Mouse (Mus musculus) c-Kit-negative CD71-positive TER-119-positive erythroid progenitor cells, embryonic 14.5 days (primary cell): Measurements from ENCODE around the gene Dusp8.
"Not testable (repeated sequence)": the region's sequence is repeated elsewhere in the genome, so short reads cannot be mapped to it uniquely, and the experiment has no call there.

ENCODE experiments used
- DNase-seq: peaks from one replicate; pipeline ENCODE4 v3.0.0-alpha.2; 2013; ENCODE audit warnings: low read depth, low spot score

Dusp8 gene

GRCm38 (mm10) chr7:142095183-142095931 is at the start of gene Dusp8:
TSS of gene Dusp8 (minus strand) at chr7:142095843.
- DNase-seq = peak; percentile 89

DNA sequence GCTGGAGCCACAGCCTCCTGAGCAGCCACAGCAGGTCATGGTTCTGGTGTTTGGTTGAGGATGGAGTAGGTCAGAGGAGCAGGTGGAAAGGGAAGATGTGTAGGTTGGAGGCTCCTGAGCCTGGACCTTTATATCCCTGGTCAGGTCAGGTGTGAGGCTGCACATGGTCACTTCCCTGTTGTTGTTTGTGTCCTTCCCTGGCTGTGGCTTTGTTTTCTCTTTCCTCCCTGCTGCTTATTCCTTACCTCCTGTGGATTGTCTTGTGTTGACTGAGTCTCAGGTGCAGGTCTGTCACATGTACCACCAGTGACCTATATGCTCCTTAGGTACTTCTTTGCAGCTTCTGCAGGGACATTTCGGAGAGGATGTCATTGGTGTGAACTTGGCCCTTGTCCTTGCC is 48.9 kb upstream of the Dusp8 start, which contains the start of gene Gm45337:
Gene Gm45337, minus strand, starts transcription at position 101 of the 400 bp plus-strand sequence.
- no peak for DNase-seq

DNA sequence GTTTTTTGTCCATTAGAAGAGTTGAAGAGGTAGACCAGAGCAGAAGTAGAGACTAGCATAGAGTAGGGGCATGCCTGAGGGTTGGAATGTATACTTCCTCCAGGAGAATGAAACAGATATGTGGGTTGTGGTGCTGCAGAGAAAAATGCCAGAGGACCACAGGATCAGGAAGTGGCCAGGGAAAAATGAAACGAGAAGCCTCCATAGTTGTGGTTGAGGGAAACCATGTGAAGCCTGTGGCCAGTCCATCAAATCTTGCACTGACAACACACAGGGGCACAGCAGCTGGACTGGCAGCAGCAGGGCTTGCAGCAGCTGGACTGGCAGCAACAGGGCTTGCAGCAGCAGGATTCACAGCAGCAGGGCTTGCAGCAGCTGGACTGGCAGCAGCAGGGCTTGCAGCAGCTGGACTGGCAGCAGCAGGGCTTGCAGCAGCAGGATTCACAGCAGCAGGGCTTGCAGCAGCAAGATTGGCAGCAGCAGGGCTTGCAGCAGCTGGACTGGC is 47.9 kb upstream of the Dusp8 start:
- DNase-seq = not testable (repeated sequence)

DNA sequence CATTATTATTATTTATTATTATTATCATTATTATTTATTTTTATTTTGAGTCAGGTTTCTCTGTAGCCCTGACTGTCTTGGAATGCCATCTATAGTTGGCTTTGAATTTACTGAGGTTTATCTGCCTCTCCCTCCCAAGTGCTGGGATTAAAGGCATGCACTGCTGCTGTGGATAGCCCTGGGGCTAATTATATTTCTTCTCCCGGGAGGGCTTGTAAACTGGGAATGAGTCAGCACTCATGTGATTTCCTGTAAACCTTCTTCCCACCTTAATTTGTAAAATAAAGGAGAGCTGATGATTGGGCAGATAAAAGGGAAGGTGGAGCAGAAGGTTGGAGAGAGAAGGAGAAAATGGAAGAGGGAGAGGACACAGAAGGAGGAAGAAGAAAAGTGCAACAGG is 45.1 kb upstream of the Dusp8 start:
- DNase-seq = no peak

- DNase-seq = not testable (repeated sequence)
These were observed 40.3 kb upstream of the Dusp8 start, which contains the start of gene Gm39115 for GRCm38 (mm10) chr7:142135934-142136333. TSS of gene Gm39115 (minus strand) at chr7:142136034.

GRCm38 (mm10) chr7:142134206-142134995 is 38.8 kb upstream of the Dusp8 start:
- DNase-seq = no peak

- DNase-seq = no peak
These were observed 33.2 kb upstream of the Dusp8 start for GRCm38 (mm10) chr7:142128843-142129242.

DNA sequence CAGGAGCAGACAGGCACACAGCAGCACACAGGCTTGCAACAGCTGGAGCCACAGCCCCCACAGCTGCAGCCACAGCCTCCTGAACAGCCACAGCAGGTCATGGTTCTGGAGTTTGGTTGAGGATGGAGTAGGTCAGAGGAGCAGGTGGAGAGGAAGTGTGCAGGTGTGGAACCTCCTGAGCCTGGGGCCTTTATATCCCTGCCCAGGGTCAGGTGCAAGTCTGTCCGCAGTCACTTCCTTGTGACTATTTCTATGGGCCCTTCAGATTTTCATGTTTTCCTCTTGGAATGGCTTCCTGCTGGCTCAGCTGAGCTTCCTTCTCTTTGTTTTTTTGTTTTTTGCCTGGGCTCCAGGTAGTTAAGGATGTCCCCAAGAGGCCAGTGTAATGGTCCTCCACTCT is 25.0 kb upstream of the Dusp8 start, which contains the start of gene Gm45618:
Gene Gm45618, minus strand, starts transcription at position 101 of the 400 bp plus-strand sequence.
- not testable (repeated sequence) for DNase-seq

GRCm38 (mm10) chr7:142119632-142120031 is 24.0 kb upstream of the Dusp8 start:
- DNase-seq = no peak

DNA sequence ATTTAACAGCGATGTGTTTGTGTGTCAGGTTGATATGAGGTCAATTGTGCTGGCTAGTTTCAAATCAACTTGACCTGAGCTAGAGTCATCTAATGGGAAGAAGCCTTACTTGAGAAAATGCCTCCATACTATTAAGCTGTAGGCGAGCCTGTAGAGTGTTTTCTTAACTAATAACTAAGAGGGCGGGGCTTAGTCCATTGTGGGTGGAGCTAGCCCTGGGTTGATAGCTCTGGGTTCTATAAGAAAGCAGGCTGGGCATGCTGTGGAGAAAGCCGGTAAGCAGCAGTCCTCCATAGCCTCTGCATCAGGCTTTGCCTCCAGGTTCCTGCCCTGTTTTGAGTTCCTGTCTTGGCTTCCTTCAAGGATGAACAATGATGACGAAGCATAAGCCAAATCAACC is 9.1 kb upstream of the Dusp8 start:
- DNase-seq = no peak

GRCm38 (mm10) chr7:142097776-142098175 is 2.1 kb upstream of the Dusp8 start:
- DNase-seq = peak; percentile 74

- no peak for DNase-seq
These were observed 1.1 kb upstream of the Dusp8 start for GRCm38 (mm10) chr7:142096701-142097100.

DNA sequence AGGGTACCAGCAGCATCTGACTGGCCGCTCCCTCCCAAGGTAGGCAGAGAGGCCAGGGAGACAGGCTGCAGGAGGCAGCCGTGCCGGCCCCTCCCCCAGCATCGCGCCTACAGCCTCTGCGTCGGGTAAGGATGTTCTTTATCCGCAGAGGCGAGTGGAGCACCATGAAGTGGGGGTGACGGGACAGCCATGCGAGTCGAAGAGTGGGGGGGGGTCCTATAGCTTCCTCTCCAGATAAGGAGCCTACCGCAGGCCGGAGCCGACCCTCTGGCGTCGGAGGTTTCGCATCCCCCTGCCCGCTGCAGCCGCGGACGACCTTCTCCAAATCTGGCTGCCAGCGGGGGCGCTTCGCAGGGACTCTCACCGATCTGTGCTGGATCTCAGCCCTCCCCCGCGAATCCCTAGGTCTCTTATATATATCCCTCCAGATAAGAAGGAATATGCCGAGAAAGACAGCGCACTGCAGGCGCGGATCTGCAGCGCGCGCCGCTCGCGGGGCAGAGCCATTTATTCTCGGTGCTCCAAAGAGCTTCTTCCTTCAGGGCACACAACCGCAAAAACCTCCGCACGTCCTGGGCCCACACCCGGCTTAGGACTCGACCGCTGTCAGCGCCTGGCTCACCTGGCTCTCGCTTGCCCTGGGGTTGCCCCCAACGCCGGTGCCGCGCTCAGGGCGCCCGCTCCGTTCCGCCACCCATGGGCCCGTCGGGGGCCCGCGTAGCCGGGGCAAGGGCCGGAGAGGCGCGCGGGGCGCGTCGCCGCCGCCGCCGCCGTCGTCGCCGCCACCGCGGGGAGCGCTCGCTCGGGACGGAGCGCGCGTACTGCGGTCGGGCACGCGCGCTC is 1.1 kb downstream of the Dusp8 start:
- DNase-seq = no peak

GRCm38 (mm10) chr7:142093696-142094240 is 1.9 kb downstream of the Dusp8 start:
- no peak for DNase-seq

DNA sequence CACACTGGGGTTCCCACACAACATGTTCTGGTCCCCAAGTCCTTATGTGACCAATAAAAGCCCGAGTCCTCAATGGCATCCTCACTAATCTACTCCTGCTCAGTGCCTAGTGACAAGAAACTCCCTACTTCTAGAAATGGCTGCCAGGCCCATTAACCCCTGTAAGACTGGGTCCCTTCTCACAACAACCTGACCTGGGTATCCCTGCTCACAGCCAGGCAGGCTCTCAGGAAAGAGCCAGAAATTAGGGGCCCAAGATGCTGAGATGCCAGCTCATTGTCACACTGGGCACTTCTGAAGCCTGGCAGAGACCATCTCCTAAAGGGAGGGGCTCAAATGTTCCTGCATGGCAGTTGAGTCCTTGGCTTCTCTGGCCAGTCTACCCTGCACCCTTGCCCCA is 2.7 kb downstream of the Dusp8 start:
- no peak for DNase-seq

- no peak for DNase-seq
These were observed 3.8 kb downstream of the Dusp8 start for GRCm38 (mm10) chr7:142091848-142092247.

DNA sequence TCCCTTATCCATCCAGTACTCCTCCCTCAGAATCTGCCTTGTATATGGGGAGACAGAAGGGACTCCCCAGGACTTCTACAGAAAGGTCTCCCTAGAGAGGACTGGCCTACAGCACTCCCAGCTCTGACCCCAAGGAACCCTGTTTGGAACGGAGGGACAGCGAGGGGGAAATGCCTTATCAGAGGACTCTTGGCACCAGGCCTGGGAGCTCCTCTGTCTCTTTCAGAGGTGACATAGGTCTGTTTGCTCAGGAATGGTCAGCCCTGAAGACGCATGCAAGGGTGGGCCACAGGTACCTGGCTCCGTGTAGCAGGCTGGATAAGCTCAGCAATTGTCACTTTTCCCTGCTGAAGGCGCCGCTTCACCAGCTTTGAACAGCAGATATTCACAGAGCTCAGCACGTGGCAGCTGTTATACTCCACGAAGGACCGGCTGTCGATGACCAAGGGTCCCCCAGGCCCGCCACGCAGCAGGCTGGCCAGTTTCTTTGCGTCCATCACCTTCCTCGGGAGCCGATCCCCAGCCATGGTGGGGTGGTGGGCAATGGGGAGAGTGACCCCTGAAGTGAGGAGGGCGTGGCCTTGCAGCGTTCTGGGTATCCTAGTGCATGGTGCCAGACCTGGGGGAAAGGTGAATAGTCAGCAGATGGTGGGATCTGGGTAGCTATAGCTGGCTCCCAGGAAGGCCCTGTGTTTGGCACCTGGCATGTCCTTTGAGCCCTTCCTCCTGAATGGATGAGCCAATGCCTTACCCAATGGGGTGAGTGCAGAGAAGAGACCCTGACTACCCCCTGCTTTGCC is 5.8 kb downstream of the Dusp8 start:
- no peak for DNase-seq

GRCm38 (mm10) chr7:142088886-142089285 is 6.8 kb downstream of the Dusp8 start:
- DNase-seq = peak; percentile 68

DNA sequence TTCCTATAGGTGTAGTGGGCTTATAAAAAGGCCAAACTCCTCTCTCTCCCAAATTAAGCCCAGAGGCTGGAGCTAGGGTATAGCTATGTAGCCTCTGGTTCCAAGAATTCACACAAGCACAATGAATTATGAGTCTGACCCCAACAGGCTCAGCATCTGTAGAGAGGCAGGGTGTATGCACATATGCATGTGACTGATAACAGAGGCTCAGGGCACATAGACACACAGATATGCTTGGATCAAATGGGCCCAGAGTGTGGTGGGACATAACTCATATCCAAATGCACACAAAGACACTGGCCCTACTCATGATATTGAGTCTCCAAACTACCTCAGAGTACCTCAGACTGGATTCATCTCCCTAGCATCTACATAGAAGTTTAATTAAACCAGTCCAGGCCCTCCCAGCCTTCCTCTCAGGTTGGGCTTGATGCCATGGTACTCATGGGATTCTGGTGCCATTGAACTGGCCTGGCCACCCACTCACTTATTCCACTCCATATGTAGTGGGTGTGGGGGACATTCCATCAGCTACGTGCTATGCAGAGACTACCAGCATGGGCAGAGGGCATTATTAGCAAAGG is 8.5 kb downstream of the Dusp8 start:
- peak; percentile 82 for DNase-seq
